Mouse (Mus musculus) kidney, embryonic 16.5 days (tissue): Measurements from ENCODE around the gene Plin2. TPM values are rescaled to one million over a fixed set of nuclear protein-coding genes. Genes with fewer than 3 reads are reported as not detected.
"Not testable (repeated sequence)": the region's sequence is repeated elsewhere in the genome, so short reads cannot be mapped to it uniquely, and the experiment has no call there.

Experiments
- ATAC-seq: fragments of 200-750 bp; cut with Nextera tagmentation; 2 replicates; pipeline ENCODE4 v1.8.0; 2017; ENCODE audit warnings: moderate TSS enrichment; ENCODE audit not compliant: low FRiP score, low TSS enrichment
- H3K27ac ChIP-seq: fragments of 300-500 bp; sonication (generic); 2 replicates; pipeline ENCODE4 v1.5.1; 2014; ENCODE audit warnings: low read length
- H3K27me3 ChIP-seq: fragments of 300-500 bp; sonication (generic); 2 replicates; pipeline ENCODE4 v1.6.1; 2014; ENCODE audit warnings: low read length, control low read depth, mixed read lengths; ENCODE audit not compliant: insufficient read depth
- H3K36me3 ChIP-seq: fragments of 300-500 bp; sonication (generic); 2 replicates; pipeline ENCODE4 v1.6.1; 2014; ENCODE audit warnings: low read length, control low read depth, mixed read lengths; ENCODE audit not compliant: insufficient read depth
- H3K4me1 ChIP-seq: fragments of 300-500 bp; sonication (generic); 2 replicates; pipeline ENCODE4 v1.6.1; 2014; ENCODE audit warnings: low read length, control low read depth, mixed read lengths; ENCODE audit not compliant: insufficient read depth
- H3K4me2 ChIP-seq: fragments of 300-500 bp; sonication (generic); replicated peaks from 2 replicates; pipeline ENCODE4 v1.6.1; 2014; ENCODE audit warnings: low read depth, low read length
- H3K4me3 ChIP-seq: fragments of 300-500 bp; sonication (generic); 2 replicates; pipeline ENCODE4 v1.5.1; 2014; ENCODE audit warnings: mild to moderate bottlenecking, low read length
- H3K9ac ChIP-seq: fragments of 300-500 bp; sonication (generic); replicated peaks from 2 replicates; pipeline ENCODE4 v1.6.1; 2014; ENCODE audit warnings: low read length
- H3K9me3 ChIP-seq: fragments of 300-500 bp; sonication (generic); 2 replicates; pipeline ENCODE4 v1.6.1; 2016; ENCODE audit warnings: low read length, control low read depth
- WGBS: fragments of 180-500 bp; shearing (Covaris S2); extraction: QIAGEN DNeasy Blood & Tissue Kit; methylation state at CpG from one replicate; pipeline ENCODE4 v1.1.7; 2014; 5-methylcytosine and 5-hydroxymethylcytosine counted together
- polyA plus RNA-seq: library from polyadenylated mRNA; unstranded; fragments of >200 nt; fragmentation: Nextera tagmentation; extraction: Ambion mirVana; gene quantifications from 2 replicates; pipeline ENCODE4 v1.2.1, GENCODE M21; 2015

Plin2 gene
- polyA plus RNA-seq, 1 experiment from 2014 or later: 77.0 TPM

DNA sequence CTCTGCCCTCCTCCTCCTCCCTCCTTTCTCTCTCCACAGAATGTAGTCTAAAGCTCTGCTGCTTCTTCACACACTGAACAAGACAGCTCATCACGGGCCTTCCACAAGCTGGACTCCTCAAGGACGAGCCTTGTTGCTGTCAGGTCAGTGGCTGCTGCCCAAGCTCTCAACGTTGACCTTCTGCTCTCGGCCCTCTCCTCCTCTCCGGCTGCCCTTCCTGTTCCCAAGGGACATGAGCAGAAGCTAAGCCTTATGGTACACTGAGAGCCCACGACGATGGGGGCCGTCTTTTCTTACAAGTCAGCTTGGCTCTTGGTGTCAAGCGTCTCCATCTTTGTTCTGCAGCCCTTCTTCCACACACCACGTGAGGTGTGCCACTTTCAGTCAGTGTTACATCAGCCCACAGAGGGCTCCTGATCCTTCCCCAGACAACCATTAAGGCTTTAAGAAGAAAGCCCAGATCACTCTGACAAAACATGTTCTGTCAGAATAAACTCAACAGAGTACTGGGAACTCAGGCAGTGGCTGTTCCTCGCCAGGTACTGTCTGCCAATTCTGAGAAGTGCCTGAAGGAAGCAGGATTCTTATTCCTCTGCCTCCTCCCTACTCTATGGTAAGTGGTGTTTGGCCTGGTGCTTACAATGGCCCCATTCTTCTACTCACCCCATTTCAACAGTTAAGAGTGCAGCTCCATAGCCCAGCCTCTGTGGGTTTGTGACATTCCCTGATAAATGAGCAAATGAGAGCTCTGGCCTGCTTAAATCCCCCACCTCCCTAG, 15.6 kb upstream of the Plin2 start:
- whole genome bisulfite sequencing: 56% methylated on average over 11 of the region's 11 CpGs
- ATAC-seq: no peak

DNA sequence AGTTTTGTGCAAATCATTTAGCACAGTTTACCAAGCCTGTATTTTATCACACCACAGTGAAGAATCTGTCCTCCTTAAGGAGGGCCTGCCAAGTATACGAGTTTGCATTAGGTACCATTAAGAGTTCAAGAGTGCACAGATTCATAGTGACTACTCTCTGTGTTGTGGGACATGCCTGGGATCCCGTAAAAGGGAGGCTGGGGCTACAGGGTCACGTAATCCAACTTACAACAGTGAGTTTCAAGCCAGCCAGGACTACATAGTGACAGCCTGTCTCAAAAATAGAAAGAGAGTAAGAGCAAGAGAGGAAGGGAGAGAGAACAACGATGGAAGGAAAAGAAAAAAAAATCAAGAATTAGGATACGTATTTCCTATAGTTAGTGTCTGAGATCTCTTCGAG, 14.9 kb upstream of the Plin2 start:
- Histone ChIP-seq H3K36me3 (no peaks in the 10 kb centered on the region), H3K9ac (no peak overlapping the region), H3K9me3 (no peaks in the 10 kb centered on the region), H3K27ac (no peak overlapping the region), H3K4me2 (no peak overlapping the region), H3K27me3 (no peaks in the 10 kb centered on the region), H3K4me1 (no peaks in the 10 kb centered on the region), H3K4me3 (no peak overlapping the region)
- no peak for ATAC-seq
- 68% methylated on average over 6 of the region's 6 CpGs for WGBS

More for the DNA sequence above, 15.6 kb upstream of the Plin2 start:
- Histone ChIP-seq H3K4me1 (no peaks in the 10 kb centered on the region), H3K27me3 (no peaks in the 10 kb centered on the region), H3K9ac (no peak overlapping the region), H3K4me2 (no peak overlapping the region), H3K4me3 (no peak overlapping the region), H3K9me3 (no peaks in the 10 kb centered on the region), H3K36me3 (no peaks in the 10 kb centered on the region), H3K27ac (no peak overlapping the region)

GRCm38 (mm10) chr4:86683746-86684145, 13.9 kb upstream of the Plin2 start:
- H3K4me3 ChIP-seq: no peak overlapping the region
- no peaks in the 10 kb centered on the region for H3K4me1 ChIP-seq
- H3K9ac ChIP-seq: no peak overlapping the region
- no peak overlapping the region for H3K4me2 ChIP-seq
- H3K27ac ChIP-seq: no peak overlapping the region
- no peaks in the 10 kb centered on the region for H3K9me3 ChIP-seq
- no peaks in the 10 kb centered on the region for H3K36me3 ChIP-seq
- H3K27me3 ChIP-seq: no peaks in the 10 kb centered on the region
- ATAC-seq: no peak
- 83% methylated on average over 5 of the region's 5 CpGs for WGBS

DNA sequence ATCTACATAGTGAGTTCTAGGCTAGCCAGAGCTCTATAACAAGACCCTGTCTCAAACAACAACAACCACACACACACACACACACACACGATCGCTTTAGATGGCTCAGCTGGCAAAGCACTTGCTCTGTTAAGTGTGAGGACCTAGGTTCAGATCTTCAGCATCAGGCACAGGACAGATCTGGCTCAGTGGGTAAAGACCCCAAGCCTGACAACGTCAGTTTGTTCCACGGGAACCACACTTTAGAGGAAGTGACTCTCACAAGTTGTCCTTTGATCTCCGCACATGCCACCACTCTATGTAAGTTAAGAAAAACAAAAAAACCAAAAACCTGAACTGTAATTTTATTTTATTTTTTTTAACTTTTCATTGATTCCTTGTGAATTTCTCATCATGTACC, 13.4 kb upstream of the Plin2 start:
- no peaks in the 10 kb centered on the region for H3K4me1 ChIP-seq
- H3K4me2 ChIP-seq: no peak overlapping the region
- WGBS: 90% methylated on average over 5 of the region's 5 CpGs
- H3K36me3 ChIP-seq: no peaks in the 10 kb centered on the region
- H3K27me3 ChIP-seq: no peaks in the 10 kb centered on the region
- no peak overlapping the region for H3K27ac ChIP-seq
- no peak for ATAC-seq
- H3K9me3 ChIP-seq: no peaks in the 10 kb centered on the region
- no peak overlapping the region for H3K9ac ChIP-seq
- no peak overlapping the region for H3K4me3 ChIP-seq

GRCm38 (mm10) chr4:86681846-86682245, 12.0 kb upstream of the Plin2 start:
- H3K9me3 ChIP-seq: no peaks in the 10 kb centered on the region
- WGBS: 64% methylated on average over 2 of the region's 2 CpGs
- H3K4me2 ChIP-seq: no peak overlapping the region
- no peak for ATAC-seq
- H3K27me3 ChIP-seq: no peaks in the 10 kb centered on the region
- H3K36me3 ChIP-seq: no peaks in the 10 kb centered on the region
- no peak overlapping the region for H3K4me3 ChIP-seq
- no peak overlapping the region for H3K27ac ChIP-seq
- no peak overlapping the region for H3K9ac ChIP-seq
- no peaks in the 10 kb centered on the region for H3K4me1 ChIP-seq

GRCm38 (mm10) chr4:86681421-86681820, 11.6 kb upstream of the Plin2 start:
- H3K9ac ChIP-seq: no peak overlapping the region
- H3K9me3 ChIP-seq: no peaks in the 10 kb centered on the region
- H3K4me3 ChIP-seq: no peak overlapping the region
- H3K36me3 ChIP-seq: no peaks in the 10 kb centered on the region
- no peaks in the 10 kb centered on the region for H3K4me1 ChIP-seq
- H3K27me3 ChIP-seq: no peaks in the 10 kb centered on the region
- no peak for ATAC-seq
- no peak overlapping the region for H3K4me2 ChIP-seq
- 48% methylated on average over 3 of the region's 3 CpGs for WGBS
- H3K27ac ChIP-seq: no peak overlapping the region

DNA sequence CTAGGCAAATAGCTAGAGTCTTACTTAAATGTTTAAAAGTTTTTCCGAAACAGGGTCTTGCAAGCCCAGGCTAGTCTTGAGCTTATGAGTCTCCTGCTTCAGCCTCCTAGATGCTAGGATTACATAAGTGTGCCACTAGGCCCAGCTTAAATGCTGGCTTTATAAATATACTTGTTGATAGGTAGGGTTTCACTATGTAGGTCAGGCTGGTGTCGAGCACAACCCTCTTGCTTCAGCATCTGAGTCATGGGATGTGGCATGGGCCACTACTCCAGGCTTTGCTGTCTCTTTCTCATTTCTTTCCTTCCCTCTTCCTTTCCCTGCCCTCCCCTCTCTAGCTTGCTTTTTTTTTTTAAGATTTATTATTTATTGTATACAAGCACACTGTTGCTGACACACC, 9.8 kb upstream of the Plin2 start:
- Histone ChIP-seq H3K4me2 (no peak overlapping the region), H3K4me3 (no peak overlapping the region), H3K36me3 (no peaks in the 10 kb centered on the region), H3K4me1 (no peaks in the 10 kb centered on the region), H3K9ac (no peak overlapping the region), H3K27me3 (no peaks in the 10 kb centered on the region), H3K27ac (no peak overlapping the region), H3K9me3 (no peaks in the 10 kb centered on the region)
- ATAC-seq: no peak
- WGBS: 84% methylated on average over 2 of the region's 2 CpGs

- H3K27ac ChIP-seq: no peak overlapping the region
- H3K9ac ChIP-seq: no peak overlapping the region
- H3K4me1 ChIP-seq: no peaks in the 10 kb centered on the region
- no peak overlapping the region for H3K4me2 ChIP-seq
- ATAC-seq: no peak
- no peaks in the 10 kb centered on the region for H3K36me3 ChIP-seq
- no peak overlapping the region for H3K4me3 ChIP-seq
- H3K9me3 ChIP-seq: no peaks in the 10 kb centered on the region
- H3K27me3 ChIP-seq: no peaks in the 10 kb centered on the region
Observed at GRCm38 (mm10) chr4:86676756-86677155, 6.9 kb upstream of the Plin2 start.

GRCm38 (mm10) chr4:86674739-86675138, 4.9 kb upstream of the Plin2 start:
- not testable (repeated sequence) for H3K9ac ChIP-seq, H3K27me3 ChIP-seq, H3K4me1 ChIP-seq, H3K4me2 ChIP-seq, H3K36me3 ChIP-seq, H3K9me3 ChIP-seq, H3K27ac ChIP-seq, ATAC-seq, H3K4me3 ChIP-seq

GRCm38 (mm10) chr4:86674150-86674549, 4.3 kb upstream of the Plin2 start:
- not testable (repeated sequence) for H3K27ac ChIP-seq, H3K4me3 ChIP-seq, H3K9ac ChIP-seq, H3K36me3 ChIP-seq, ATAC-seq, H3K9me3 ChIP-seq, H3K27me3 ChIP-seq, H3K4me2 ChIP-seq
- H3K4me1 ChIP-seq: peaks cover 10% of the 10 kb centered on the region
